Mouse (Mus musculus): Measurements from ENCODE around the gene Trpv3. TPM values are rescaled to one million over a fixed set of nuclear protein-coding genes. Genes with fewer than 3 reads are reported as not detected.

Gene Trpv3
- 0.05 TPM in 2 replicates for polyA plus RNA-seq (2012; rRNA removed)

GRCm38 (mm10) chr11:73267267-73267666 lies at the start of gene Trpv3:
Gene Trpv3 (plus strand): TSS chr11:73267388.
- TF ChIP-seq CTCF (conservative IDR thresholded peaks at IDR 0.05; ENCODE audit: insufficient read depth, insufficient read length, low read depth, low read length) (no peak), POLR2A (IDR thresholded peaks at IDR 0.05; ENCODE audit: low read depth, low read length) (no peak)
- DNase-seq: no peak
- no peak within 1 kb of the TSS for H3K27ac ChIP-seq (ENCODE audit: insufficient read depth, low read depth, low read length)
- WGBS: 82% methylated on average over 7 of the region's 7 CpGs
- no peaks in the 10 kb centered on the region for H3K36me3 ChIP-seq (ENCODE audit: control insufficient read depth, insufficient read depth, low read length)
- no peak within 1 kb of the TSS for H3K4me3 ChIP-seq (ENCODE audit: insufficient read depth, low read depth, low read length)
- no peaks in the 10 kb centered on the region for H3K27me3 ChIP-seq (replicated peaks; ENCODE audit: control insufficient read depth, insufficient read depth, low read length)
- H3K4me1 ChIP-seq (ENCODE audit: control insufficient read depth, insufficient read depth, low read length): no peaks in the 10 kb centered on the region

GRCm38 (mm10) chr11:73219671-73220070 lies 47.5 kb upstream of the Trpv3 start:
- Histone ChIP-seq H3K36me3 (ENCODE audit: control insufficient read depth, insufficient read depth, low read length) (no peaks in the 10 kb centered on the region), H3K27me3 (replicated peaks; ENCODE audit: control insufficient read depth, insufficient read depth, low read length) (no peaks in the 10 kb centered on the region), H3K4me1 (ENCODE audit: control insufficient read depth, insufficient read depth, low read length) (no peaks in the 10 kb centered on the region), H3K4me3 (ENCODE audit: insufficient read depth, low read depth, low read length) (no peak overlapping the region), H3K27ac (ENCODE audit: insufficient read depth, low read depth, low read length) (no peak overlapping the region)
- TF ChIP-seq CTCF (conservative IDR thresholded peaks at IDR 0.05; ENCODE audit: insufficient read depth, insufficient read length, low read depth, low read length): peak; percentile 15; the same call in 1 of the 2 replicates
- no peak for TF ChIP-seq POLR2A (IDR thresholded peaks at IDR 0.05; ENCODE audit: low read depth, low read length)
- WGBS: 72% methylated on average over 2 of the region's 2 CpGs
- no peak for DNase-seq

- Histone ChIP-seq H3K27ac (ENCODE audit: insufficient read depth, low read depth, low read length) (no peak overlapping the region), H3K4me1 (ENCODE audit: control insufficient read depth, insufficient read depth, low read length) (no peaks in the 10 kb centered on the region), H3K36me3 (ENCODE audit: control insufficient read depth, insufficient read depth, low read length) (no peaks in the 10 kb centered on the region), H3K27me3 (replicated peaks; ENCODE audit: control insufficient read depth, insufficient read depth, low read length) (no peaks in the 10 kb centered on the region), H3K4me3 (ENCODE audit: insufficient read depth, low read depth, low read length) (no peak overlapping the region)
- TF ChIP-seq CTCF (conservative IDR thresholded peaks at IDR 0.05; ENCODE audit: insufficient read depth, insufficient read length, low read depth, low read length) (no peak), POLR2A (IDR thresholded peaks at IDR 0.05; ENCODE audit: low read depth, low read length) (no peak)
- no peak for DNase-seq
- WGBS: 82% methylated on average over 1 of the region's 1 CpGs
Observed at GRCm38 (mm10) chr11:73220651-73221050, 46.5 kb upstream of the Trpv3 start.

GRCm38 (mm10) chr11:73222846-73223245 lies 44.3 kb upstream of the Trpv3 start:
- TF ChIP-seq POLR2A (IDR thresholded peaks at IDR 0.05; ENCODE audit: low read depth, low read length): no peak
- TF ChIP-seq CTCF (conservative IDR thresholded peaks at IDR 0.05; ENCODE audit: insufficient read depth, insufficient read length, low read depth, low read length): no peak
- DNase-seq: no peak
- WGBS: 24% methylated on average over 5 of the region's 5 CpGs
- H3K4me3 ChIP-seq (ENCODE audit: insufficient read depth, low read depth, low read length): no peak overlapping the region
- no peaks in the 10 kb centered on the region for H3K36me3 ChIP-seq (ENCODE audit: control insufficient read depth, insufficient read depth, low read length)
- H3K27me3 ChIP-seq (replicated peaks; ENCODE audit: control insufficient read depth, insufficient read depth, low read length): no peaks in the 10 kb centered on the region
- no peaks in the 10 kb centered on the region for H3K4me1 ChIP-seq (ENCODE audit: control insufficient read depth, insufficient read depth, low read length)
- H3K27ac ChIP-seq (ENCODE audit: insufficient read depth, low read depth, low read length): no peak overlapping the region

- Histone ChIP-seq H3K27ac (ENCODE audit: insufficient read depth, low read depth, low read length) (no peak overlapping the region), H3K36me3 (ENCODE audit: control insufficient read depth, insufficient read depth, low read length) (no peaks in the 10 kb centered on the region), H3K27me3 (replicated peaks; ENCODE audit: control insufficient read depth, insufficient read depth, low read length) (no peaks in the 10 kb centered on the region), H3K4me3 (ENCODE audit: insufficient read depth, low read depth, low read length) (no peak overlapping the region), H3K4me1 (ENCODE audit: control insufficient read depth, insufficient read depth, low read length) (no peaks in the 10 kb centered on the region)
- peak; percentile 67 for DNase-seq
- peak; percentile 67 for TF ChIP-seq CTCF (conservative IDR thresholded peaks at IDR 0.05; ENCODE audit: insufficient read depth, insufficient read length, low read depth, low read length)
- no peak for TF ChIP-seq POLR2A (IDR thresholded peaks at IDR 0.05; ENCODE audit: low read depth, low read length)
- WGBS: 52% methylated on average over 2 of the region's 2 CpGs
Observed at GRCm38 (mm10) chr11:73223966-73224365, 43.2 kb upstream of the Trpv3 start.

GRCm38 (mm10) chr11:73225856-73226255 lies 41.3 kb upstream of the Trpv3 start:
- Histone ChIP-seq H3K36me3 (ENCODE audit: control insufficient read depth, insufficient read depth, low read length) (no peaks in the 10 kb centered on the region), H3K4me1 (ENCODE audit: control insufficient read depth, insufficient read depth, low read length) (no peaks in the 10 kb centered on the region), H3K27me3 (replicated peaks; ENCODE audit: control insufficient read depth, insufficient read depth, low read length) (no peaks in the 10 kb centered on the region), H3K4me3 (ENCODE audit: insufficient read depth, low read depth, low read length) (no peak overlapping the region), H3K27ac (ENCODE audit: insufficient read depth, low read depth, low read length) (no peak overlapping the region)
- WGBS: 88% methylated on average over 6 of the region's 6 CpGs
- no peak for TF ChIP-seq POLR2A (IDR thresholded peaks at IDR 0.05; ENCODE audit: low read depth, low read length)
- no peak for TF ChIP-seq CTCF (conservative IDR thresholded peaks at IDR 0.05; ENCODE audit: insufficient read depth, insufficient read length, low read depth, low read length)
- no peak for DNase-seq

- DNase-seq: peak; percentile 35
- TF ChIP-seq POLR2A (IDR thresholded peaks at IDR 0.05; ENCODE audit: low read depth, low read length) (no peak), CTCF (conservative IDR thresholded peaks at IDR 0.05; ENCODE audit: insufficient read depth, insufficient read length, low read depth, low read length) (no peak)
- H3K4me3 ChIP-seq (ENCODE audit: insufficient read depth, low read depth, low read length): no peak overlapping the region
- H3K27ac ChIP-seq (ENCODE audit: insufficient read depth, low read depth, low read length): no peak overlapping the region
- no peaks in the 10 kb centered on the region for H3K4me1 ChIP-seq (ENCODE audit: control insufficient read depth, insufficient read depth, low read length)
- WGBS: 50% methylated on average over 5 of the region's 5 CpGs
- no peaks in the 10 kb centered on the region for H3K27me3 ChIP-seq (replicated peaks; ENCODE audit: control insufficient read depth, insufficient read depth, low read length)
- no peaks in the 10 kb centered on the region for H3K36me3 ChIP-seq (ENCODE audit: control insufficient read depth, insufficient read depth, low read length)
Observed at GRCm38 (mm10) chr11:73228881-73229280, 38.3 kb upstream of the Trpv3 start.

Data from kidney, adult 2 months (tissue).